Mouse (Mus musculus) liver, embryonic 18 days (tissue): Measurements from ENCODE around the gene Gm6793. TPM values are rescaled to one million over a fixed set of nuclear protein-coding genes. Genes with fewer than 3 reads are reported as not detected.

Experiments used
- polyA plus RNA-seq: library from polyadenylated mRNA; depleted of rRNA; stranded (reverse); fragments of >200 nt; gene quantifications from 2 replicates; pipeline ENCODE4 v1.2.3, GENCODE M21; 2012; rRNA removed

The Gm6793 gene
- polyA plus RNA-seq: 0.06 TPM in 2 replicates

GRCm38 (mm10) chr8:112014936-112015335, at the start of gene Gm6793:
Gene Gm6793, minus strand, starts transcription at chr8:112015036.

GRCm38 (mm10) chr8:112010997-112011815, 3.6 kb downstream of the Gm6793 start, which contains the start of the genes Kars and Terf2ip:
Gene Kars, minus strand, starts transcription at chr8:112011323.
Gene Terf2ip, plus strand, starts transcription at chr8:112011398.

GRCm38 (mm10) chr8:111992013-111992702, 22.7 kb downstream of the Gm6793 start, which contains the start of gene Adat1:
Gene Adat1, minus strand, starts transcription at chr8:111992302.

Other genes with a start within 250 kb of the Gm6793 start
- gene Cfdp1, start 160.7 kb downstream of the Gm6793 start, polyA plus RNA-seq: 30.9 and 31.4 TPM in 2 replicates
- 3.5 and 3.6 TPM in 2 replicates for gene Tmem170, start 138.3 kb downstream of the Gm6793 start, polyA plus RNA-seq
- not detected in 2 replicates for gene Chst5, start 104.6 kb downstream of the Gm6793 start, polyA plus RNA-seq
- 0.72 and 0.82 TPM in 2 replicates for gene Tmem231, start 81.2 kb downstream of the Gm6793 start, polyA plus RNA-seq
- gene Gabarapl2, start 74.3 kb downstream of the Gm6793 start, polyA plus RNA-seq: 50.3 and 59.5 TPM in 2 replicates
- gene Adat1, start 22.7 kb downstream of the Gm6793 start, polyA plus RNA-seq: 2.2 and 3.0 TPM in 2 replicates
- 40.2 and 40.6 TPM in 2 replicates for gene Kars, start 3.7 kb downstream of the Gm6793 start, polyA plus RNA-seq
- gene Terf2ip, start 3.6 kb downstream of the Gm6793 start, polyA plus RNA-seq: 3.9 and 4.1 TPM in 2 replicates